Mouse (Mus musculus) bone marrow, adult 2 months (tissue): ENCODE data around the gene Jade2.

Source experiments
- CTCF ChIP-seq: fragments of 200-500 bp; IDR thresholded peaks from 2 replicates; pipeline ENCODE4 v1.5.1; 2011; ENCODE audit warnings: low read length, control low read depth; ENCODE audit not compliant: control insufficient read depth, insufficient read depth
- POLR2A ChIP-seq: fragments of 200-500 bp; IDR thresholded peaks from 2 replicates; pipeline ENCODE4 v1.6.1; 2011; ENCODE audit warnings: low read depth, mild to moderate bottlenecking, control low read depth, low read length, borderline replicate concordance; ENCODE audit not compliant: control insufficient read depth

- TF ChIP-seq POLR2A (no peak), CTCF (no peak)
Observed at GRCm38 (mm10) chr11:51833393-51834066, 23.9 kb downstream of the Jade2 start.
